Mouse (Mus musculus) inflammation-experienced regulatory T-cells, adult 6 months (primary cell): Measurements from ENCODE around the gene Cplx3. TPM values are rescaled to one million over a fixed set of nuclear protein-coding genes. Genes with fewer than 3 reads are reported as not detected.

Experiments
- ATAC-seq: one replicate; pipeline ENCODE4 v1.8.0; 2017
- polyA plus RNA-seq, 3 experiments: library from polyadenylated mRNA; unstranded; fragments of 100-300 nt; shearing (Covaris generic); gene quantifications; one replicate each; pipeline ENCODE4 v1.2.1; 2017

Cplx3 gene
- polyA plus RNA-seq, 3 experiments from 2014 or later = not detected

DNA sequence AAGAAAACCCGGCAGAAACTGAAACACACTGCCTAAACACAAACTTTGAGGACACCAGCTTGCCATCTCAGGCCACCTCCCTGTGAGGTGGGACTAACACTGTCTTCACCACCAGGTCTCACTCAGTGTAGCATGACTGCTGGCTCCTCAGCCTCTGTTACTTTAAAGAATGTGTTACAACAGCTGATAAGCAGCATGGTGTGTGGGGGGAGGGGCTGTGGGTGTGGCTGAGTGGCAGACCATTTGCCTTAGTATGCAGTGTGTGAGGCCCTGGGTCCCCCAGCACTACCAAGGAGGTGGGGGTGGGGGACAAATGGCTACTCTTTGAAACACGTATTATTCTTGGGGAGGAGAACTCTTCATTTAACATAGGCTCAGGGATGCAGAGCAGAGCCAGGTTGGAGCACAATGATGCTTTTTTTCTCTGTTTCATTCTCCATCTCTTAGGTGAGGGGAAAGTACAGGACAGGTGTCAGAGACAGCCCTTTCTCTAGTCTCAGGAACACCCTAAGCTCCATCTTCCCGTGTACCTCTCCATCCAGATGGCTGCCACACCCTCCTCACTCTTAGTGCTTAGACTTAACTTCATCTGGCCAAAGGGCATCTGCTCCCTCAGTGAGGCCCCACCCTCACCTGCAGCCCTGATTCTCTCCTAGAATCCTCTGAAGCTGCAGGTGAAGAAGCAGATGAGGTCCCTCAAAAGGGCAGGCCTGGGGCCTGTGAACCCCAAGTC, 5.3 kb downstream of the Cplx3 start:
- ATAC-seq = no peak

DNA sequence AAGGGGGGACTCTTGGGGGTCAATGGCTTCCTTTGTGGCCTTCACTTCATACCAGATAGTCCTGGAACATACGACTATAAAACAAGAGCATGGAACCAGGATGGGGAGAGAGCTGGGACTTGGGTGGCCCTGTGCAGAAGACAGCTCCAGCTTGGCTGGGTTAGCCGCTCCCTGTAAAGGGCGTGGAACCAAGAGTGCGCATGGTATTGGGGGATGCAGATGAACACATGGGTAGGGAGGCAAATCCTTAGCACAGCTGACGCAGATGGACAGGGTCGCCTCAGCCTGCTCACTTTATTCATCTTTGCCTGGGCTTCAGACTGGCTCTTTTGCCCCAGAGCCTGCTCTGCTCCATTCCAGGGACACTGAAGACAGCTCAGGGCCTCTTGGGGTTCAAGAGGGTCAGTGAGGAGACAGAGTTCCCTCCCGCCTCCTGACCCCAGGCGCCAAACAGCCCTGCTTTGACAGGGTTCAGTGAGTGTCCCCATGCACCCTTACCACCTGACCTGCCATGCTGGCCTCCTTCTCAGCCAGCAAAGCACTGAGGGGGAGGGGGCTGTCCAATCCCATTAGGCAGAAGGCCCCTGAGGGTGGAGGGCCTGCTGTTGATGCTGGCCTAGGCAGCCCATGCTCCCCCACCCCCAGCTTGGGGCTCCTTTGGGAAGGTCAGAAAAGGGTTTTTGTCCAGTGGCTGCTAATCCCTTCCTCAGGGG, 7.1 kb downstream of the Cplx3 start:
- ATAC-seq = no peak

- no peak for ATAC-seq
Measured at GRCm38 (mm10) chr9:57597929-57598382, 8.1 kb downstream of the Cplx3 start.

GRCm38 (mm10) chr9:57597265-57597664, 8.8 kb downstream of the Cplx3 start:
- ATAC-seq = no peak

DNA sequence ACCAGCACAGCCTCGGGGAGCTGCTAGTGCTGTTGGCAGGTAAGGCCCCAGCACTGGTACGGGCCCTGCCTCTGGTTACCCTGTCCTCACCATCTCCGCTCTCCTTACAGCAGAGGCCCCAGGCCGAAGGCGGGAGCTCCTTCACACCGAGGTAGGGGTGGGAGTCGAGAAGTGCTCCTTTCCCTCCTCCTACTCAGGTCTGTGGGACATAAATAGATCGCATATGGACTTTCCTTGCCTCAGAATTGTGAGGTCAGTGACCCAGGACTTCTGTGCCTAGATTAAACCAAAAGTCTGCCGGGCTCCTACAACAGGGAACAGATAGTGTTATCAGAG, 11.9 kb downstream of the Cplx3 start:
- ATAC-seq = no peak

GRCm38 (mm10) chr9:57593454-57594173, 12.5 kb downstream of the Cplx3 start:
- ATAC-seq = no peak

DNA sequence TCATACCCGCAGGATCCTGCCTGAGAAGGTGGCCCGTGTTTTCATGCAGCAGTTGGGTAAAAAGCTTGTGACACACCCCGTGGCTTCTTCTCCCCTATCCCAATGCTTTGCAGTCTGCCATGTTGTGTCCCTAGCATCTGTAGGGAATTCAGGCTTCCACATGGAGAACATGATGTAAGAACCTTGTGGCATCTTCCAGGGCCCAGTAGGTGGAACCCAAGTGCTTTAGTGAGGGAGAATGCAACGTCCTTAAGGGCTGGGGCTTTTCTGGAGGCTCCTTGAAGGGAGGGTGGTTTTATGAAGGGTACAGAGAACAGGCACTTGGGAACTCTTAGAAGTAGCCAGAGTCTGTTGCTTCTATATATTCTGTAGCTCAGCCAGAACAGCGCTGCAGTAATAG, 15.4 kb downstream of the Cplx3 start:
- no peak for ATAC-seq

GRCm38 (mm10) chr9:57589224-57590126, 16.6 kb downstream of the Cplx3 start, which contains the start of gene Ulk3:
Ulk3 (plus strand) TSS chr9:57589452.
- peak; percentile 91 for ATAC-seq

DNA sequence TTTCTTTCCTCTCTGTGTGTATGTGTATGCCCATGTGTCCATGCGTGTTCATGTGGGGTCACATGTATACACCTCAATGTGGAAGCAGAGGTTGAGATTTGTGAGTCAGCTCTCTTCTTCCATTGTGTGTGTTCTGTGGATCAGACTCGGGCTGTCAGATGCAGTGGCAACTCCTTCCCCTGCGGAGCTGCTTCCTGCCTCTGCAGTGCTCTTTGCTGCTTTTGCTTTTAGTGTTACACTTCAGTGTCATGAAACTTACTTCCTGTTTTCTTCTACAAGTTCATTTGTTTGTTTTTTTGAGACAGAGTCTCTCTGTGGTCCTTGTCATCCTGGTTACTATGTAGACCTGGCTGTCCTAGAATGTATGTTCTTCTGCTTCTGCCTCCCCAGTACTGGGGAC, 21.1 kb downstream of the Cplx3 start:
- ATAC-seq = no peak

DNA sequence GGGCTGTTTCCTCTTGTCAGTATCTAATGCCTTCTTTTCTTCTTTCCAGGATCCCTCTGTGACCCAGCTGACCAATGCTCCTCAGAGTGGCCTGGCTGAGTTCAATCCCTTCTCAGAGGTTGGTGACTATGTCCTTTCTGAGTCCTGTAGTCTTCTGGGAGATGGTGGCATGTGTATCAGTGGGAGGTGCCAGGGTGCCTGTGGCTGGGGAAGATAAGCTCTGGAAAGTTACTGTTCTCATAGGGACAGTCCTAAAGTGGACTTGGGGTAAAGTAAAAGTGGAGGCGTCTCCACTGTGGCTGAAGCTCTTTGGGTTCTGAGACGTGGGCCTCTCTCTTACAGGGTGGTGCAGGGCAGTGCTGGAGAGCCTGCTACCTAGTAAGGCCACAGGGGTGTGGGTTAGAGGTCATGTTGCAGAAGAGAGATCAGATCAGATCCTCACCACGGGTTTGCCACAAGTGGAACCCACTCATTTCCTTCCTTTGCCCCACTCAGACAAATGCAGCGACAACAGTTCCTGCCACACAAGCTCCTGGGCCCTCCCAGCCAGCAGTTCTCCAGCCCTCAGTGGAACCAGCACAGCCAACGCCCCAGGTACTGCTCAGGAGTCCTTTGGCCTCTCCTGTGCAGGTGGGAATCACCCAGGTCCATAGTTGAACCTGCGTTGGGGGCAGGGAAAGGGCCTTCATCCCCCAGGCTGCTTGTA, 28.8 kb downstream of the Cplx3 start:
- peak; percentile 32 for ATAC-seq

GRCm38 (mm10) chr9:57575577-57575976, 30.5 kb downstream of the Cplx3 start:
- no peak for ATAC-seq

- ATAC-seq = no peak
Measured at GRCm38 (mm10) chr9:57574397-57574796, 31.7 kb downstream of the Cplx3 start.

- ATAC-seq = no peak
Measured at GRCm38 (mm10) chr9:57568500-57568899, 37.6 kb downstream of the Cplx3 start.

- ATAC-seq = no peak
Measured at GRCm38 (mm10) chr9:57566846-57567245, 39.2 kb downstream of the Cplx3 start.

DNA sequence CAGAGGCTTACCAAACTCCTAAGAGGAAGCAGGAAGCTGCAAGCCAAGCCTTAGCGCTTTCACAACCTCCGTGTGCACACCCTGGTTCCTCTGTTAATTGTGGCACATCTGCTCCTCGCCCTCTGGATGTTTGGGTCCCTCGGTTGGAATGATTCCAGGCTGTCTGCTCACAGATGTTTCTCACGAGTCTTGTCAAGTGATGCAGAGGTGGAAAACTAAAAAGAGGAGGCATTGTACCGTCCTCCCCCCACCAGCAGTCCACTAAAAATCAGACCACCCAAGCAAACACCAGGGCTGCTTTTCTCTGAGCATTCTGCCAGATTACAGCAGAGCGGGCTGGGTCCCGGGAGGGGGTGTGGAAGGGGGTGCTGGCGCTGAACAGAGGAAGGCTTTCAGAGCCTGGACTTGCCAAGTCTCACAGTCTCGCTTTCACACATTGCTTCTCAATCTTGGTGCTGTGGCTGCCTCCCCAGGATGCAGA, 40.3 kb downstream of the Cplx3 start:
- ATAC-seq = no peak

GRCm38 (mm10) chr9:57564609-57565008, 41.5 kb downstream of the Cplx3 start:
- no peak for ATAC-seq

DNA sequence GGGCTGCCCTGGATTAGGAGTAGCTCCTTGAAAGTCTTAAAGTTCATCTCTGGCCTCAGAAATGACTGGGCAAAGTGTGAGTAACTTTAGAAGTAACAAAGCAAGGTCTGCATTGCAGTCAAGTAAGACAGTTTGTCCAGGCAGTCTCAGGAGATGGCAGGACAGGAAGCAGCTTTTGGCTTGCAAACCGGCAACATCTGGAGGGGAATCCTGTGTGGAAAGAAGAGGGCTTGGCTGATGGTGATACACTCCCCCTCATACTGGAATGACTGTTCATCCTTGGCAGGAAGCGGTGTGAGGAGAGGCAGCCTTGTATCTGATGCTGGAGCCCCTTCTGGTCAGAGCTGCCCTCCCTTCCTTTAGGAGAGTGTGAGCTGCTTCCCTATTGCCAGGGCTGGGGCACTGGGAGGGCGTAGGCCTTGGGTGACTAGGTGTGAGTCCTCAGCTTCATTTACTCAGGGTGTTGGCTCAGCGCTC, 43.1 kb downstream of the Cplx3 start:
- no peak for ATAC-seq

DNA sequence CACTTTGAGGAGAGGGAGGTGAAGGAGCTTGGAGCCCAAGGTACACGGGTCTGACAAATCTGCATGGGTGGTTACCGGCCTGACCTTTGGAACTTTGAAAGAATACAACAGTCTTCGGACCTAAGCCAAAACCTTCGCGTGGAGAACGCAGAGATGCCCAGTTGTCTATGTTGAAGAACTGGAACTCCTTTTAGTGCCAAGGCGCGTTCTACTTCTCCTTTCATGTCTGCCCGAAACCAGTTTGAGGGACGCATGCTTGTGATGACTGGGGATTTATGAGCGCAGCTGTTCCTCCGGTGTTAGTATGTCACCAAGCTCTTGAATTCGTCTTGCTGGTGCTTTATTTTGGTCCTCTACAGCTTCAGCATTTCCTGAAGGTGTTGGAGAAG, 44.4 kb downstream of the Cplx3 start:
- ATAC-seq = no peak

- peak; percentile 95 for ATAC-seq
Measured at GRCm38 (mm10) chr9:57560861-57561710, 45.0 kb downstream of the Cplx3 start, which contains the start of gene Scamp2. Scamp2 (plus strand) TSS chr9:57560943.

GRCm38 (mm10) chr9:57560263-57560662, 45.8 kb downstream of the Cplx3 start:
- ATAC-seq = no peak
